Mouse (Mus musculus): ENCODE measurements around the gene Nfat5. TPM values are rescaled to one million over a fixed set of nuclear protein-coding genes. Genes with fewer than 3 reads are reported as not detected.

The Nfat5 gene
- total RNA-seq, 2 experiments from 2014 or later, result 24.5 to 27.5 TPM

- no peak for DNase-seq (ENCODE audit: low spot score)
- intact Hi-C loops (cut with DNase I), result no loop called here
Measured at GRCm38 (mm10) chr8:107291171-107291601, 2.1 kb upstream of the Nfat5 start.

GRCm38 (mm10) chr8:107292119-107292927, 947 bp upstream of the Nfat5 start:
- no peak for DNase-seq (ENCODE audit: low spot score)
- intact Hi-C loops (cut with DNase I), result loop anchor here (2.0 kb wide), 1 partner anchor 86 kb away; no protein-coding TSS in a partner anchor

GRCm38 (mm10) chr8:107293641-107294628, 665 bp downstream of the Nfat5 start:
- intact Hi-C loops (cut with DNase I), result loop anchor here (2.0 kb wide), 1 partner anchor 87 kb away; no protein-coding TSS in a partner anchor
- peak; percentile 42 for DNase-seq (ENCODE audit: low spot score)

- intact Hi-C loops (cut with DNase I), result no loop called here
- no peak for DNase-seq (ENCODE audit: low spot score)
Measured at GRCm38 (mm10) chr8:107295450-107295849, 2.2 kb downstream of the Nfat5 start.

- intact Hi-C loops (cut with DNase I), result no loop called here
- no peak for DNase-seq (ENCODE audit: low spot score)
Measured at GRCm38 (mm10) chr8:107311876-107312275, 18.6 kb downstream of the Nfat5 start.

- intact Hi-C loops (cut with DNase I), result loop anchor here (1.0 to 5.0 kb wide), 5 partner anchors 28 to 220 kb away; no protein-coding TSS in a partner anchor
- DNase-seq (ENCODE audit: low spot score), result peak; percentile 38
Measured at GRCm38 (mm10) chr8:107324142-107324541, 30.9 kb downstream of the Nfat5 start.

GRCm38 (mm10) chr8:107329595-107329994, 36.3 kb downstream of the Nfat5 start:
- DNase-seq (ENCODE audit: low spot score), result no peak
- intact Hi-C loops (cut with DNase I), result no loop called here

GRCm38 (mm10) chr8:107336480-107336879, 43.2 kb downstream of the Nfat5 start:
- intact Hi-C loops (cut with DNase I), result no loop called here
- no peak for DNase-seq (ENCODE audit: low spot score)

GRCm38 (mm10) chr8:107370311-107370710, 77.0 kb downstream of the Nfat5 start:
- intact Hi-C loops (cut with DNase I), result no loop called here
- DNase-seq (ENCODE audit: low spot score), result no peak

GRCm38 (mm10) chr8:107377346-107377745, 84.1 kb downstream of the Nfat5 start:
- intact Hi-C loops (cut with DNase I), result no loop called here
- no peak for DNase-seq (ENCODE audit: low spot score)

GRCm38 (mm10) chr8:107380734-107381133, 87.5 kb downstream of the Nfat5 start:
- intact Hi-C loops (cut with DNase I), result no loop called here
- DNase-seq (ENCODE audit: low spot score), result no peak

GRCm38 (mm10) chr8:107381666-107382065, 88.4 kb downstream of the Nfat5 start:
- no peak for DNase-seq (ENCODE audit: low spot score)

GRCm38 (mm10) chr8:107382898-107383297, 89.6 kb downstream of the Nfat5 start:
- intact Hi-C loops (cut with DNase I), result no loop called here
- DNase-seq (ENCODE audit: low spot score), result no peak

More at GRCm38 (mm10) chr8:107381666-107382065, 88.4 kb downstream of the Nfat5 start:
- intact Hi-C loops (cut with DNase I), result no loop called here

- intact Hi-C loops (cut with DNase I), result no loop called here
Measured at GRCm38 (mm10) chr8:107384651-107385050, 91.4 kb downstream of the Nfat5 start.

GRCm38 (mm10) chr8:107385063-107385462, 91.8 kb downstream of the Nfat5 start:
- intact Hi-C loops (cut with DNase I), result no loop called here
- no peak for DNase-seq (ENCODE audit: low spot score)

More at GRCm38 (mm10) chr8:107384651-107385050, 91.4 kb downstream of the Nfat5 start:
- DNase-seq (ENCODE audit: low spot score), result no peak

- DNase-seq (ENCODE audit: low spot score), result peak; percentile 42
- intact Hi-C loops (cut with DNase I), result no loop called here
Measured at GRCm38 (mm10) chr8:107386171-107386570, 92.9 kb downstream of the Nfat5 start.

GRCm38 (mm10) chr8:107386642-107387041, 93.4 kb downstream of the Nfat5 start:
- intact Hi-C loops (cut with DNase I), result no loop called here
- DNase-seq (ENCODE audit: low spot score), result no peak

GRCm38 (mm10) chr8:107387861-107388260, 94.6 kb downstream of the Nfat5 start:
- DNase-seq (ENCODE audit: low spot score), result no peak
- intact Hi-C loops (cut with DNase I), result loop anchor here (2.0 kb wide), 1 partner anchor 37 kb away; the partner anchor contains the start of gene Nob1

- intact Hi-C loops (cut with DNase I), result loop anchor here (2.0 kb wide), 1 partner anchor 35 kb away; the partner anchor contains the start of gene Nob1
- no peak for DNase-seq (ENCODE audit: low spot score)
Measured at GRCm38 (mm10) chr8:107389557-107389956, 96.3 kb downstream of the Nfat5 start.

- DNase-seq (ENCODE audit: low spot score), result no peak
Measured at GRCm38 (mm10) chr8:107390476-107391135, 97.3 kb downstream of the Nfat5 start.

More at GRCm38 (mm10) chr8:107390476-107391135, 97.3 kb downstream of the Nfat5 start:
- intact Hi-C loops (cut with DNase I), result no loop called here
